Mouse (Mus musculus) layer of hippocampus, adult 6 months (tissue): ENCODE results near the gene Efna5. TPM values are rescaled to one million over a fixed set of nuclear protein-coding genes. Genes with fewer than 3 reads are reported as not detected.

Experiments
- long read RNA-seq, 2 experiments: library from polyadenylated mRNA; unstranded; transcript quantifications; one replicate each; pipeline ENCODE4 v2.0.0; 2019 to 2020
- polyA plus RNA-seq: library from polyadenylated mRNA; unstranded; fragments of <200 nt; fragmentation: Nextera tagmentation; gene quantifications from 2 replicates; pipeline ENCODE4 v1.2.3, GENCODE M21; 2021

The Efna5 gene
- polyA plus RNA-seq, result 10.1 and 15.5 TPM in 2 replicates
- long read RNA-seq, experiment 1, partial matches to known transcripts, result 0 of 29 reads
- long read RNA-seq, experiment 1, other reads (novel, unspliced or antisense), result 29 of 29 reads
- long read RNA-seq, experiment 2, partial matches to known transcripts, result 3 of 10 reads
- long read RNA-seq, experiment 2, other reads (novel, unspliced or antisense), result 7 of 10 reads

GRCm38 (mm10) chr17:62881176-62881790, at the start of gene Efna5:
Efna5 (minus strand) TSS chr17:62881317.

